Mouse (Mus musculus) heart, postnatal 10 days (tissue): ENCODE measurements around the gene Bud23. TPM values are rescaled to one million over a fixed set of nuclear protein-coding genes. Genes with fewer than 3 reads are reported as not detected.
A peak's percentile ranks its signal among the peaks of the same experiment; 100 is the strongest.
"Not testable (repeated sequence)": the region's sequence is repeated elsewhere in the genome, so short reads cannot be mapped to it uniquely, and the experiment has no call there.

Source experiments
- DNase-seq, 2 experiments: peaks; one replicate each; pipeline ENCODE4 v3.0.0; 2021
- intact Hi-C: fragments of 180-260 bp; cut with DNase I; formaldehyde crosslinking; loops from one replicate; pipeline ENCODE4 v1.15.1; 2025
- total RNA-seq, 2 experiments: library from RNA; stranded (reverse); gene quantifications; 2 replicates each; pipeline ENCODE4 v1.2.3; 2021

Gene Bud23
- total RNA-seq, 2 experiments from 2014 or later = 23.7 to 27.6 TPM

DNA sequence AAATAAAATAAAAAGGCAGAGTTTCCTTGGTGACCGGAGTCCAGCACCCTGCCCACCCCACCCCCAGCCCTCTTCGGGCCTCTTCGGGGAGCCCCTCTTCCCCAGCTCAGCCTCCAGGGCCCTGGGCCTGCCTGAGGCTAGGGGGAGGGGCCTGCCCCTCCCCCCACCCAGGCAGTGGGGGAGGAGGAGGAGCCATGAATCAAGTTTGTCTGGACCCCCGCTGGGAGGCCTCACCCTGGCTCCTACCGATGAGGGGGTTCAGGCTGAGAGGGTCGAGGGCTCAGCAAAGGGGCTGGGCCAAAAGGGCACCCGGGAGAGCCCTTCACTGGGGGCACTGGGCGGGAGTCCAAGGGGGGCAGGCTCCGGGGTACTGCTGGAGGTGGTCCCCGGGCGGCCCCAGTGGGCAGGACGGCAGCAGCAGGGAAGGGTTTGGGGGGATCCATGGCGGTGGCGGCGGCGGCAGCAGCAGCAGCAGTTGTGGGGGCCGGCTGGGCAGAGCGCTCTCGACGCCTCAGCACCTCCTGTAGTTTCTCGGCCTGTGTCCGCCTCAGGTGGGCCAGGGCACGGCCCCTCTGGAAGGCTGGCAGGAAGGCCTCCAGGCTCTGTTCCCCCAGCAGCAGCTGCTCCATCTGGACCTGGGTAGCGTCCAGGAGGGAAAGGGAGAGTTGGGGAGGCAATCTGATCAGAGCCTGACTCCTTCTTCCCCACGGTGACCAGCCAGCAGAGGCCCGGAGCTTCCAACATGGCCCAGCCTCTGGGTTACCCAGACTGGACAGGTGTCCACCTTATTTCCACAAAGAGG, 8.8 kb upstream of the Bud23 start:
- no peak for DNase-seq
- intact Hi-C loops = no loop called here

DNA sequence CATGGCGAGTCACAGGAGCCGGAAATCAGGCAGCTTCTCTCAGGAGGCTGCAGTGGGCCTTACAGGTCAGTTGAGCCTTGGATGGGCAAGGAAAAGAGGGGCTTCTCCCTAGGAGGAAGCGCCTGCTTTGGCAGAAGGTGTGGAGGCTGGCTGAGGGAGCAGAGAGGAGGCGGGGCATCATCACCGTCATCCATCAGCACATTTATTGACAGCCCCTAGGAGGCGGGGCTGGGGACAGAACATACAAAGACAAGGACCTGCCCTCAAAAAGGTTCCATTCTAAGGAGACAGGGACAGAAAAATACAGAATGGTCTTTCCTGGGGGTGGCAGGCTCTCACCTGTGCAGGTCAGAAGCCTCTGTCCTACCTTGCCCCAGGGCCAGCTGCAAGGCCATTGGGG, 8.0 kb upstream of the Bud23 start:
- intact Hi-C loops = no loop called here
- no peak for DNase-seq

DNA sequence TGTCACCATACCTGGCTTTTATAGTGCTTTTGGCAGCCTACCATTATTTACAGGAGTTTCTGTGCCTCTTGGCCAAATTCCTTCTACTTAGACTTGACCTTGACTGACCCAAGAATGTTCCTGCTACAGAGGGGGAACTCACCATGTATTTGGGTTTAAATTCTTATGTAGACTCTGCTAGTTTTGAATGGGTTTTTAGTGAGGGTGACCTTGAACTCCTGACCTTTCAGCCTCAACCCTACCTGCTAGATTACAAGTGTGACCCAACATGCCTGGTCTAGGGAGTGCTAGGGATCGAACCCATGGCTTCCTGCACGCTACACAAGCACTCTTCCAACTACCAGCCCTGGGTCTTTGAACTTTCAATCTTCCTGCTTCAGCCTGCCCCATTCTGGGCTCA, 7.3 kb upstream of the Bud23 start:
- intact Hi-C loops = no loop called here
- no peak for DNase-seq

DNA sequence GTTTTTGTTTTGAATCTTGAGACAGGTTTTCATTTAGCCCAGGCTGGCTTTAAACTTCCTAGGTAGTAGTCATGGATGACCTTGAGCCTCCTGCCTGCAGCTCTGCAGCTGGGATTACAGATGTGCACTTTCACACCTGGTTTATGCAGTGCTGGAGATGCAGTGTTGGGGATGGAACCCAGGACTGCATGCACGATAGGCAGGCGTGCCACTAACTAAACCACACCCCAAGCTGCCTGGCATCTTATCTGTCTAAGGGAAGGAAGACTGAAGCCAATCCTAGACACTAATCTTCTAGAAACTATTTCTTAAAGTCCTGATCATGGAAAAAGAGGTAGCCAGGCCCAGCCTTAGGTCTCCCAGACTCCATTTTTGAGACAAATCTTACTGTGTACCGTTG, 5.7 kb upstream of the Bud23 start:
- intact Hi-C loops = no loop called here
- no peak for DNase-seq

DNA sequence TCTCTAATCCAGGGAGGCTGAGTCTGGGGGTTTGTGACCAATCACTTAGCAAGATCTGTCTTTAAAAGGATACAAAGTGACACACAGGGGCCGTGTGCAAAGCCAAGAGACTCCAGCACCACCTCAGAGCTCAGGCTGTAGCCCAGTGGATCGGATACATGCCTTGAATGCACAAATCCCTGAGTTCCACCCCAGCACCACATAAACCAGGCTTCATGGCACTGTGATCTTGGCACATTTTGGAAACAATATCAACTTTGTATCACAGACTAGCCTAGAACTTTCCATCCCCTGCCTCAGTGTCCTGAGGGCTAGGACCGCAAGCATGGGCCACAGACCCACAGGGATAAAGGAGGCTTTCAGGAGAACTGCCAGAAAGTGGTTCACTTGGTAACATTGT, 1.2 kb upstream of the Bud23 start:
- intact Hi-C loops = no loop called here
- no peak for DNase-seq

DNA sequence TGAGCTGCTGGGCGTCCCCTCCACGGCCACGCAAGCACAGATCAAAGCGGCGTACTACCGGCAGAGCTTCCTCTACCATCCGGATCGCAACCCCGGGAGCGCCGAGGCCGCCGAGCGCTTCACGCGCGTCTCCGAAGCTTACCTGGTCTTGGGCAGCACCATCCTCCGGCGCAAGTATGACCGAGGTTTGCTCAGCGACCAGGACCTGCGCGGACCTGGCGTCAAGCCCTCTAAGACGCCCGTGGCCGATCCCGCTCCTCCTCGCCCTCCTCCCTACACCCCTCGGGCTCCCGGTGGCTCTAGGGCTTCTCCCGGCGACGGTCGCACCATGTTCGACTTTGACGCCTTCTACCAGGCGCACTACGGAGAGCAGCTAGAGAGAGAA, 385 bp downstream of the Bud23 start:
- intact Hi-C loops = loop anchor here (2.0 kb wide), 1 partner anchor 50 kb away; no protein-coding TSS in a partner anchor
- no peak for DNase-seq

DNA sequence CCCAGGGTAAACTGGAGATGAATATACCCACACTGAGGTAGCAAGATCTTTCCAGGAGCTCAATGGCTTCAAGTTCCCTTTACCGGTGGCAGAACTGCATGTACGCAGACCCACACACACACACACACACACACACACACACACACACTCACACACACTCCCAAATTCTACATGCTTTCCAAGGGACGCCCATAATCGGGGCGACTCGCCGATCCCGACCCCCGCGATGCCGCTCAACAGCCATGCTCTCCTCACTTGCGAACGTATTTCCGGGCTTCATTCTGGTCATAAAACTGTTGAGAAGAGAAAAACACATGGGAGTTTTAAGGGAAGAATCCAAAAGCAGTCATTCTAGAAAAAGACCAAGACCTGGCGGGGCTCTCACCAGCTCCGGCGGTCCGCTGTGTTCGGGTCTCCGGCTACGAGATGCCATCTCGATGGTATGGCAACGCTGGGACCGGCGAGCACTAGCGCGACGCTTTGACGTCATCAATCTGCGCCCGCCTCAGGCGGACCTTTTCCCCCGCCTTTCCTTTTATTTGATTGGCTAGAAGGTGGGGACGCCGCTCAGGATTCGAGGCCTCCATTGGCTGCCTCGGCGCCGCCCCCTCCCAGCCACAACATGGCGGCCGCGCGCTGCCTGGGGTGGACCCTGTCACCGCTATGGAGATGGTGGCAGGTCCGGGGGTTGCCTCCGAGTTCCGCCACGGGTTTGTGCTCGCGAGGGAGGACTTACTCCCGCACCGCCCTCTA, 954 bp downstream of the Bud23 start, which contains the start of gene Dnajc30:
Dnajc30 (plus strand) TSS at position 574 of the 753 bp plus-strand sequence.
- DNase-seq = peak; percentile 97
- intact Hi-C loops = loop anchor here (2.0 kb wide), 1 partner anchor 49 kb away; no protein-coding TSS in a partner anchor

DNA sequence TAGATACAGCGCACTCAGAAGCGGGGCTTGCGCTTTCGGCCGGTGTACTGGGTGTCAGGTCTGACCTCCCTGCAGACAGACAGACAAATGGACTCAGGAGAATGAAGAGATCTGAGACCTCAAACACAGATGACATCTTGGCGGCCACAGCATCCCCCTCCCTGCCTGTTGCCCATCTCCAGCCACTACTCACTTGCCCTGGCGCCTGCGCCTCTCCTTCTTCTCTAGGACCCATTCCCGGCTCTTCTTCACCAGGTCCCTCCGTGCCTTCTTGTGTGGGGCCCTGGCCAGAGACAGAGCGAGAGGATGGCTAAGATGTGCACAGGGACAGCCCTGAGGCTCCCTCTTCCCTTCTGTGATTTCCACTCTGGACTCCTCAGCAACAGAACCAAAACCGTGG, 11.4 kb downstream of the Bud23 start:
- no peak for DNase-seq
- intact Hi-C loops = no loop called here

DNA sequence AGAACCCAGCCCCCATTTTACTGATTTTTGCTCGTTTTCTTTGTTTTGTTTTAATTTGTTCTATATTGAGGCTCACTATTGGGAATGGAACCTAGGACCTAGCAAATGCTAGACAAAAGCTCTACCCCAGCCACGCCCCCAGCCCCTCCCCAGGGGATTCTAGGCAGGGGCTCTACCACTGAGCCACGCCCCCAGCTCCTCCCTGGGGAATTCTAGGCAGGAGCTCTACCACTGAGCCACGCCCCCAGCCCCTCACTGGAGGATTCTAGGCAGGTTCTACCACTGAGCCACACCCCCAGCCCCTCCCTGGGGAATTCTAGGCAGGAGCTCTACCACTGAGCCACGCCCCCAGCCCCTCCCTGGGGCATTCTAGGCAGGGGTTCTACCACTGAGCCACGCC, 15.5 kb downstream of the Bud23 start:
- intact Hi-C loops, DNase-seq: not testable (repeated sequence)

DNA sequence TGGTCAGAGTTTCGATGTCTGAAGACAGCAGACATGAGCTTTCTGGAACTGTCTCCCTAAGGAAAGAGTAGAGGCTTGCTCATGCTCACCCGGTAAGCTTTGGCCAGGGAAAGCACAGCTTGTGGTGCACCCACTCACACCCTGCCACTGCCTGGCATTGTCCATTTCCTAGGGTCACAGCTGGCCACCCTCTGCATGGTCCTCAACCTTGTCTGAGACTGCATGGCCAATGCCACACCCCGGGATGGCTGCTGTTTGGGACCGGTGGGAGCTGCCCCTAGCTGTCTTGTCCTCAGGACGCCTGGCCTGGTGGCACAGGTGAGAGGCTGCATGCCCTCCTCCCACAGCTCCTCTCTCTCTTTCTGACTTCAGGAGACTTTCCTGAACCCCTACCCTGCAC, 16.2 kb downstream of the Bud23 start:
- DNase-seq = no peak
- intact Hi-C loops = no loop called here

DNA sequence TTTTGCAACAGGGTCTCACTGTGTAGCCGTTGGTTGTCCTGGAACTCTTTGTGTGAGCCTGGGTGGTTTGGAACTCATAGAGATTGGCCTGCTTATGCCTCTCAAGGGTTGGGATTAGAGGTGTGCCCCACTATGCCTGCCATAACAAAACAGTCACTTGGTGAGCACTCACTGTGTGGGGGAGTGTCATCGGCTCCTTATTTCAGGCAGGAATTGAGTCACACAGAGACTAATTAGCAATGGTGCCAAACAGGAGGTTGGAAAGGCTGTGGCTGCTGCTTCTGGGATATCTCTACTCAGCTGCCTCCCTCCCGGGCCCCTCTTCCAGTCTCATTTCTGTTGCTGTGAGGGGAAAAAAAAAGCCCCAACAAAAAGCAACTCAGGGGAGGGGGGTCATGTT, 20.2 kb downstream of the Bud23 start:
- intact Hi-C loops = no loop called here
- DNase-seq = no peak

DNA sequence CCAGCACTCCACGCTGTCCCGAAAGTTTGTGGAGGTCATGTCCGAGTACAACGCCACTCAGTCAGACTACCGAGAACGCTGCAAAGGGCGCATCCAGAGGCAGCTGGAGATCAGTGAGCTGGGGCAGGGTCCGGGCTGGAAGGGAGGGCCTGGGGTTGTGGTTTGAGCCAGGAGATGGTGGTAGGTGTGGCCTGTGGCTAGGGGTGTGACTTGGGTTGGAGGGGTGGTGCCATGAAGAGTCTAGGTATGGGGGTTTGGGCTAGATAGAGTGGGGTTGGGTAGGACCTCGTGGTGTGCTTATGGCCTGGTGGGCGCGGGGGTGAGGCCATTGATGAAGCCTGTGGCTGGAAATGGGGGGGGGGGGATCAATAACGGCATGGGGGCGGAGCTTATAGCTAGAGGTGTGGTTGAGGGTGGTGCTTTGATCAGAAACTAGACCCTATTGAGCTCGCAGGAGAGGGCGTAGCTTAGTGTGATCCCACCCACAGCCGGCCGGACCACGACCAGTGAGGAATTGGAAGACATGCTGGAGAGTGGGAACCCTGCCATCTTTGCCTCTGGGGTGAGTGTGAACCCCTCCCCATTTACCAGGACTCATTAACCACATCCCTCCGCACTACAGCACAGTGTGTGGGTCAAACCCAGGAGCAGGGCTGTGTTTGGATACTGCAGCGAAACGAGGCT, 22.5 kb downstream of the Bud23 start:
- intact Hi-C loops = no loop called here
- DNase-seq = no peak

DNA sequence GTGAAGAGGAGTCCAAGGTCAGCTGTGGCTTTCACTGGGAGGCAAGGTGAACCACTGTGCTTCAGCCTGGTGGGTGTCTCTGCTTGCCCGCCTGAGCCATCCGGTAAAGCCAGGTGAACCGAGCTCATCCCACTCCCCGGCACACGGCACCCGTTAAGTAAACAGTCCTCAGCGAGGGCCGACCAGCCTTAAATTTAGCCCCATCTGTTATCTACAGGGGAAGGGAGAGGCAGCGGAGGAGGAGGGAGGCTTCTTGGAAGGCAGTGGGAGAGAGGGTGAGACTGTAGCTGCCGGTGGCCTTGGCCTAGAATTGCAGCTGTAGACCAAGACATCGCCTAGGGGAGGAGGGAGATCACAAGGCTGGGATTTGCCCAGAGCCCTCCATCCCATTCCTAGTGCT, 24.0 kb downstream of the Bud23 start:
- intact Hi-C loops = no loop called here

DNA sequence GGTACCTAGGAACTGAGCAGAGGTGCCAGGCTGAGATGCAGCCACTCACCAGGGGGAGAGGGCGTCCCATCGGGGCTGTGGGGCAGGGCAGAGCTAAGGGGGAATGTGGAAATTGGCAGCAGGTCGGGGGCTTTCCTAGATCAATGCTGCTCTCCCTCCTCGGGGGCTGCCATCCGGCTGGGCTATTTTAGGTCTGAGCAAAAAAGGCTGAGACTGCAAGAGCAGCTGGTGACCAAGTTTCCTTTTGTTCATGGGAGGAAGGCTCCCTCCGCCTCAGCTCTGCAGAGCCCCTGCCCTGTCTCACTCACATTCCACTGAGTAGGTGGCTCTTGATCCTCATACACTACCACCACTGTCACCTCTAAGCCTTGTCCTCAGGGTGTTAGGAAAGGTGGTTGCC, 24.7 kb downstream of the Bud23 start:
- DNase-seq = no peak
- intact Hi-C loops = no loop called here

More for the DNA sequence above, 24.0 kb downstream of the Bud23 start:
- no peak for DNase-seq

DNA sequence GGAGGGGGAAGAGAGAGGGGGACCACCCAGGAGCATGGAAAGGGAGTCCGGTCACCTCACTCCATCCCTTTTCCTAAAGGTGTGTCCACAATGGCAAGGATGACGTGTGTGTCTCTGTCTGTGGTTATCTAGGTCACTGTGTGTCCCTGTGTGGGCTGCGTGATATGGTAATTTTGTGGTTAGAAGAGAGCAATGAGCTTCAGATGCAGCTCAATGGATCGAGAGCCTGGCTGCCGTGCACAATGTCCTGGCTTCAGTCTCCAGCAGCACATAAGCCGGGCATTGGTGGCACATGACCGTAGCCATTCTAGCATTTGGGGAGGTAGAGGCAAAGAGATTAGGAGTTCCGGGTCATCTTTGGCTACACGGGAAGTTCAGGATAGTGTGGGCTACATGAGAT, 25.2 kb downstream of the Bud23 start:
- intact Hi-C loops = no loop called here
- no peak for DNase-seq

DNA sequence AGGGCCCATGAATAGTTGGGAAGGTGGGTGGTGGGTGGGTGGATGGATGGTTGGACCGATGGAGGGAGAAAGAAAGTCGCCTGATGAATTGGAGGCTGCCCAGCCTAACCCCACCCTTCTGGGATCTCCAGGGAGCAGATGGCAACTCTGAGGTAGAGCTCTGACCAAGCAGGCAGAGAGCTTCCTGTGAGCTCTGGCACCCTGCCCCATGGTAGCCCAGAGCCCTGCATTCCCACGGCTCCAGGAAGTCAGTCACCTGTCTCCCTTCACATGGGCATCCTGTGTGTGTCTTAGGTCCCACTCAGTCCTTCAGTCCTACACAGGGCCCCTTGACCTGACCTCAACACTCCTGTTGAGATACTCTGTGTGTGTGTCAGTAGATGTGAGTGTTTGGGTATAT, 26.8 kb downstream of the Bud23 start:
- intact Hi-C loops = no loop called here

DNA sequence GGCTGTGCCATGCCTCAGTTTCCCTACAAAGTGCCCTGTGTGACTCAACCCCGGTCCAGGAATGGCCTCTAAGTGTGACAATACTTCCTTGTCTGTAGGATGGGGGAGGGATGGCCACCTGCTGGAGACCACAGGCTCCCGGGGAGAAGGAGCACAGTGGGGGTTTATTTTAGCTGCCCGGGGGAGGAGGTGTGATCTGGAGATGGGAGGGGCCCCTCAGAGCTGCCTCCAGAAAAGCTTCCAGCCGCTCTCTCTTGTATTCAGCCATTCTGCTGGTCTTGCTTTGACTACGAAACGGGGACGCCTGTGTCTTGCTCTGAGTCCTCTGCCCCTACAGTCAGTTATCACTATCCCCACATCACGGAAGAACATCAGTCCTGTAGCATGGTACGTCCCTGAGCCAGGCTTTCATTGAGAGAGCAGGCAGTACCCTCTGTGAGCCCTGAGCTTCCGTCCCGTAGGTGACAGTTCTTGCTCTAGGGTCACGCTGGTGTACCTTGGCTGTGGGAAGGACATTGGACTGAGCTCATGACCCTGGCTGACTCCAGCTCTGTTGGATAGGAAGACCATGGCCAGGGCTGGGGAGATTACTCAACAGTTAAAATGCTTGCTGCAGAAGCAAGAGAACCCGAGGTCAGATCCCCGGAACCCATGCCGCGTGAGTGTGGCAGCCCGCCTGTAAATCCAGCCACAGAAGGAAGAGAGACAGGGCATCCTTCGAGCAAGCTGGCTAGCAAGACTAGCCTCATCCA, 29.0 kb downstream of the Bud23 start:
- intact Hi-C loops = no loop called here
- no peak for DNase-seq

More for the DNA sequence above, 26.8 kb downstream of the Bud23 start:
- DNase-seq = no peak

DNA sequence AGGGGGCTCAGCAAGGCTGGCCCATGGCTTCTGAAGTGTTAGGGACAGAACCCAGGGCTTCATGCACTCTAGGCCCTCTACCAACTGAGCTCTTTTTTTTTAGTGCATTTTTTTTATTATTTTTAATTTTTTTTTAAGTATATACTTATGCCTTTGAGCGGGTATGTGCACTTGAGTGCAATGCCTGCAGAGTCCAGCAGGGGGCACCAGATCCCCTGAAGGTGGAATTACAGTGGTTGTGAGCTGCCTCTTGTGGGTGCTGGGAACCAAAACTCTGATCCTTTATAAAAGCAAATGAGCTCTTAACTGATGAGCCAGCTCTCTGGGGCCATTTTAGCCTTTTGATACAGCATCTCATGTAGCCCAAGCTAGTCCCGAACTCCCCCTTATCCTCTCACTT, 30.2 kb downstream of the Bud23 start:
- intact Hi-C loops = no loop called here
- no peak for DNase-seq

DNA sequence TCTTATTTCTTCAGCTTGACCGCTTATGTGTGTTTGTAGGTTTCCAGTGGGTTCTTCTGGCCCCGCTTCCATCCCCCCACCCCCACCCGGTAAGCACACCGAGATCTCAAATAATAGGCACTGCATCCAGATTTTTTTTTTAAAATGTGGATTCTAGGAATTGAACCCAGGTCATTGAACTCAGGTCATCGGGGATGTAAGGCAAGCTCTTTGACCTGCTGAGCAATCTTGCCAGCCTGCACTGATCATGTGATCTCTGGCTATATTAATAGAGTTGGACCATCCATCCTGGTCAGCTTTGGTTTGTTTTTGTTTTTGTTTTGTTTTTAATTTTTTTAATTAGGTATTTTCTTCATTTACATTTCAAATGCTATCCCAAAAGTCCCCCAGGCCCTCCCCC, 32.2 kb downstream of the Bud23 start:
- DNase-seq = no peak
- intact Hi-C loops = no loop called here

DNA sequence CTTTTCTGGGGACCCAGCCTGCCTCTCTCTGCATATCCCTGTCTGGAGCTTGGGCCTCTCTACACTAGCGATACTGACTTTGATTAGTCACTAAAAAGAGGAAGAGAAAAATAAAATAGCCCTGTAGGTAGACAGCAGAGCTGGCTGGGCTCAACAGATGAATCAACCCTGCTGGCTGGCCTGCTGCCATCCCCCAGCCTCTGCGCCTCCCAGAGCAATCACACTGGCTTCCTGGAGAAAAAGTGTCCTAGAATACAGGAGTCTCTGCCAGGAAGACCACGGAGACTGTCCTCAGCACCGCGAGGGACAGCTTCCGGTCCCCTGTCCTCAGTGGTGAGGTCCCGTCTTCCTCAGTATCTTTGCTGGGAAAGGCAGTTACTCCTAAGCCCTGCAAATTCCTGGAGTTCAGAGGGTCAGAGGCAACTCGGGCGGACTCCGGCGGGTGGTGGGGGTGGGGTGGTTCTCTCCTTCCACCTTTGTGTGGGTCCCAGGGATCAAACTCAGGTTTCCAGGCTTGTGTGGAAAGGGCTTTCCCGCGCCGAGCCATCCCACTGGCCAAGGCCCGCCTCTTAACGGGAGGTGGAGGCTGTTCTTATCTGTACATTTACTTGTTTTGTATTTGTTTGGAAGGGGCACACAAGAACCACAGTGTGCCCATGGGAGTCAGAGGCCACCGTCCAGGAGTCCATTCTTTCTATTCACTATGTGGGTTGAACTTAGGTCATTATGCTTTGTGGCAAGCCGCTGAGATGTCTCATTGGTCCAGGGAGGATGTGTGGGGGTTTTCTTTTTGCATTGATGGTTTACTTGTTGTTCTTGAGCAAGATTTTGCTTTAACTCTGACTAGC, 35.5 kb downstream of the Bud23 start:
- intact Hi-C loops = no loop called here
- peak; percentile 61 to 67 for DNase-seq
